Mouse (Mus musculus): ENCODE data around the gene Xiap. TPM values are rescaled to one million over a fixed set of nuclear protein-coding genes. Genes with fewer than 3 reads are reported as not detected.
"Not testable (repeated sequence)": the region's sequence is repeated elsewhere in the genome, so short reads cannot be mapped to it uniquely, and the experiment has no call there.

The Xiap gene
- total RNA-seq (2014; fragmentation: Nextera tagmentation) (65.0 and 70.0 TPM in 2 replicates), total RNA-seq (2017) (36.2 and 46.9 TPM in 2 replicates), polyA plus RNA-seq (2012) (66.9 and 72.5 TPM in 2 replicates)

DNA sequence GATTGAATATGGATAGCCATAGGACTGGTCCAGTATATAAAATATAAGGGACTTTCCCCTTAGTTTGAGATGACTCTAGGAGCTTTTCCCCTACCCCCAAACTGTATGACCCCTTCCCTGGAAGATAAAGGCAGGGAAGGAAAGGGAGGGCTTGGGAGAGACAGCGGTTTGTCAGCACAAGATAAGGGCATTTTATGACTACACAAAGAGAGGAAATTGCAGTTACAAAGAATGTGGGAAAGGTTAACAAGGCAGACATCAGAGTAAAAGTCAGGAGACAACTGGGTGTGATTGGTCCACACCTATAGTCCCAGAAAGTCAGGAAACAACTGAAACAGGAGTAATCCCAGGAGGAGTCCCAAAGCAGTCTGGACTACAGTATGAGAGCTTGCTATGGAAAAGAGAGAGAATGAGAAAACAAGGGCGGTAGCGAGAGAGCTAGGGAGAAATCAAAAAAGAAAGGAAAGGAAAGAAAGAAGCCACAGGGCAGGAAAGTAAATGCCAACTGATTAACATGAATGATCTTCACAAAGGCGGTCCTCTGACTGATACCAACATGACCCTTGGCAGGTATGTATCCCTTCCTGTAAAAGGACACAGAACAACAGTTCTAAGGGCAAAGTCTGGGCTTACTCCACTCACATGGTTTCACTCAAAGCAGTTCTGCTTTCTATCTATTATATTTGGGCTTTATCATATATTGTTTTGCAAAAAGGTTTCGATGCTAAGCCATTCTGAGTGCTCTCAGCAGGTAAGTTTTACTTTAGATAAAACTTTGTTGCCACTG is at the start of gene Xiap:
Gene Xiap (plus strand): TSS at position 398 of the 787 bp plus-strand sequence.
- DNase-seq (ENCODE audit: low spot score) (no peak), ATAC-seq (ENCODE audit: extremely low read depth, insufficient number of reproducible peaks, low FRiP score, poor library complexity, severe bottlenecking) (no peak)
- TF ChIP-seq GATA1 (IDR thresholded peaks at IDR 0.05; ENCODE audit: borderline replicate concordance, low read length) (no peak), POLR2AphosphoS5 (IDR thresholded peaks at IDR 0.05; ENCODE audit: insufficient replicate concordance, low read depth, low read length) (no peak), TAL1 (conservative IDR thresholded peaks at IDR 0.05; ENCODE audit: low read depth, low read length) (no peak), CTCF (IDR thresholded peaks at IDR 0.05; ENCODE audit: low read depth, low read length) (no peak), GATA2 (IDR thresholded peaks at IDR 0.05; ENCODE audit: borderline replicate concordance, low read depth, low read length) (no peak)
- no peaks in the 10 kb centered on the region for H3K4me1 ChIP-seq (ENCODE audit: insufficient read depth, low read depth, low read length)
- H3K4me3 ChIP-seq (ENCODE audit: low read depth, low read length) = no peak within 1 kb of the TSS
- no peaks in the 10 kb centered on the region for H3K36me3 ChIP-seq (replicated peaks)
- H3K27me3 ChIP-seq (ENCODE audit: insufficient read depth, low read length) = no peaks in the 10 kb centered on the region
- no peaks in the 10 kb centered on the region for H3K9me3 ChIP-seq (replicated peaks)

DNA sequence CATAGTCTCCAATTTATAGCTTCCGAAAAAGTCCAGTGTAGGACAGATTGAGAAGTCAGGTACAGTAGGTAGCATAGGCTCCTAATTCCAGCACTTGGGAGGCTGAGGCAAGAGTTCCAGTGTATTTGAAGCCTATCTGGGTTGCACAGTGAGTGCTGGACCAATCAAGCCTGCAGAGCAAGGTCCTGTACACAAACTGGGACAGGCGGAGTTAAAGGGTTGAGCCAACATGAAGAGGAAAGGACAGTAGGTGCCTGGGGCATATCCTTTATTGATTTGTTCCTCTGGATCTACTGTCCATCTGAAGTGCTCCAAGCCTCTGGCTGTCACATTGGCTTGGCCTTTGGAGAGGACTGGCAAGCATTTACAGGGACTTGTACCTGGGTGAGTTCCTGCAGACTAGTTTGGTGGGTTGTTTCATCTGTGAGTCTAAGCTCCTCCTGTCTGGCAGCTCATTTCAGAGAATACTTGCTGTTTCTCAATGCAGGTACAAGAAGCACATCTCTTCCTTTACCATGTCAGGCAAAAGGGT is 46.7 kb upstream of the Xiap start:
- TF ChIP-seq CTCF (IDR thresholded peaks at IDR 0.05; ENCODE audit: low read depth, low read length) = no peak
- no peak for TF ChIP-seq GATA1 (IDR thresholded peaks at IDR 0.05; ENCODE audit: borderline replicate concordance, low read length)
- no peak for TF ChIP-seq TAL1 (conservative IDR thresholded peaks at IDR 0.05; ENCODE audit: low read depth, low read length)
- TF ChIP-seq POLR2AphosphoS5 (IDR thresholded peaks at IDR 0.05; ENCODE audit: insufficient replicate concordance, low read depth, low read length) = no peak
- TF ChIP-seq GATA2 (IDR thresholded peaks at IDR 0.05; ENCODE audit: borderline replicate concordance, low read depth, low read length) = no peak
- H3K36me3 ChIP-seq (replicated peaks) = no peaks in the 10 kb centered on the region
- no peak for ATAC-seq (ENCODE audit: extremely low read depth, insufficient number of reproducible peaks, low FRiP score, poor library complexity, severe bottlenecking)

DNA sequence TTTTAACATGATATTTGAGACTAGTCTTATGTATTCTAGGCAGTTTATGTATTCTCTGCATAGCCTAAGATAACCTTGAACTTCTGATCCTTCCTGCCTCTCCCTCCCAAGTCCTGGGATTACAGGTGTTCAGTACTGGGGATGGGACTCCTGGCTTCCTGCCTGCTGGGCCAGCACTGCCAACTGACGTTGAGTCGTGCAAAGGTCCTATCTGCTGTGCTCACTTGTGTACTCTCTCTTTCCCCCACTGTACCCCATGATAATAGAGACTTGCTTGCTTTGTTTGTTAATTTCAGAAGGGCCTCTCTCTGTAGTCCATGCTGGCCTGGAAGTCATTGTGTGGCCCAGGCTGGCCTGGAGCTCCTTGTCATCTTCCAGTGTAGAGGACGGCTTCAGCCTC is 45.7 kb upstream of the Xiap start:
- ATAC-seq (ENCODE audit: extremely low read depth, insufficient number of reproducible peaks, low FRiP score, poor library complexity, severe bottlenecking) (0 out of 2 replicates have a peak, but pooled peaks have one; percentile 29), DNase-seq (ENCODE audit: low spot score) (no peak)
- Histone ChIP-seq H3K36me3 (replicated peaks) (no peaks in the 10 kb centered on the region), H3K4me3 (ENCODE audit: low read depth, low read length) (no peak overlapping the region), H3K4me1 (ENCODE audit: insufficient read depth, low read depth, low read length) (peaks cover 52% of the 10 kb centered on the region), H3K9me3 (replicated peaks) (no peaks in the 10 kb centered on the region), H3K27me3 (ENCODE audit: insufficient read depth, low read length) (no peaks in the 10 kb centered on the region)
- TF ChIP-seq GATA2 (IDR thresholded peaks at IDR 0.05; ENCODE audit: borderline replicate concordance, low read depth, low read length) (no peak), CTCF (IDR thresholded peaks at IDR 0.05; ENCODE audit: low read depth, low read length) (no peak), POLR2AphosphoS5 (IDR thresholded peaks at IDR 0.05; ENCODE audit: insufficient replicate concordance, low read depth, low read length) (no peak), GATA1 (IDR thresholded peaks at IDR 0.05; ENCODE audit: borderline replicate concordance, low read length) (no peak)

More for the DNA sequence above, 46.7 kb upstream of the Xiap start:
- H3K4me1 ChIP-seq (ENCODE audit: insufficient read depth, low read depth, low read length) = peaks cover 53% of the 10 kb centered on the region
- no peak overlapping the region for H3K4me3 ChIP-seq (ENCODE audit: low read depth, low read length)
- no peaks in the 10 kb centered on the region for H3K9me3 ChIP-seq (replicated peaks)
- H3K27me3 ChIP-seq (ENCODE audit: insufficient read depth, low read length) = no peaks in the 10 kb centered on the region
- DNase-seq (ENCODE audit: low spot score) = no peak

DNA sequence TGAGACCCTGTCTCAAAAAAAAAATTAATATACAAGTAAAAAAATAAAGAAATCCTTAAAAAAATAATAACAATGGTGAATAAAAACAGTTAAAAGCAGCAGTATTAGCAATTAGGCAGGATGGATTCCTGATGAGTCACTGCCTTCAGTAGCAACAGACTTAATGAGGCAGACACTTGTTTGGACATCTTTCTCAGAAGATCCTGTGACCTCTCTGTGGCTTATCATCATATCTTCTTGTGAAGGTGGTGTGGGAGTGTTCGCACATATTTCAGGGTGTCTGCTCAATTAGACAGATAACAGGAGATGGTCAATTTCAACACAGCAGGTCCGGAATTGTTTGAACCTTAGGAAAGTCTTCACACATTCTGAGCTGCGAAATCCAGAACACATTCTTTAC is 45.0 kb upstream of the Xiap start:
- ATAC-seq (ENCODE audit: extremely low read depth, insufficient number of reproducible peaks, low FRiP score, poor library complexity, severe bottlenecking) = peak; percentile 63

DNA sequence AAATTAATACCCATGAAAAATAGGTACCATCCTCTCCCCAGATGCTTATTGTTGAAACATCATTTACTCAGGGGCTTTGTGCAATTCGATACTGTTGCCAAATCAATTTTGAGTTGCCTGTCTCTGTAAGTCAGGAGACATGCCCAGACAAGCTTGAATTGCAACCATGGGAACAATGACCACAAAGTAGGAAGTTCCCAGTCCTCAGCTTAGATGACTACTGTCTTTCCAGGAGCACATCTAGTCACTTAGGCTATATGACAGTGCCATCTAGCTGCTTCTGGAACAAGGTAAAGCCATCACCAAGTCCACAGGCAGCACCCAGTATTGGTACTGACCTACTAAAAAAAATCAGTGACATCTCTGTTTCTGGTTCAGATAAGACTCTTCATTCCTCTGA is 41.4 kb upstream of the Xiap start:
- DNase-seq (ENCODE audit: low spot score) (peak; percentile 3), ATAC-seq (ENCODE audit: extremely low read depth, insufficient number of reproducible peaks, low FRiP score, poor library complexity, severe bottlenecking) (peak; percentile 40; the same call in 1 of the 2 replicates)
- H3K4me1 ChIP-seq (ENCODE audit: insufficient read depth, low read depth, low read length) = peaks cover 68% of the 10 kb centered on the region
- H3K27me3 ChIP-seq (ENCODE audit: insufficient read depth, low read length) = no peaks in the 10 kb centered on the region
- H3K36me3 ChIP-seq (replicated peaks) = no peaks in the 10 kb centered on the region
- no peak overlapping the region for H3K4me3 ChIP-seq (ENCODE audit: low read depth, low read length)
- no peaks in the 10 kb centered on the region for H3K9me3 ChIP-seq (replicated peaks)
- TF ChIP-seq GATA1 (IDR thresholded peaks at IDR 0.05; ENCODE audit: borderline replicate concordance, low read length) (no peak), TAL1 (conservative IDR thresholded peaks at IDR 0.05; ENCODE audit: low read depth, low read length) (no peak), POLR2AphosphoS5 (IDR thresholded peaks at IDR 0.05; ENCODE audit: insufficient replicate concordance, low read depth, low read length) (no peak), GATA2 (IDR thresholded peaks at IDR 0.05; ENCODE audit: borderline replicate concordance, low read depth, low read length) (no peak), CTCF (IDR thresholded peaks at IDR 0.05; ENCODE audit: low read depth, low read length) (no peak)

More for the DNA sequence above, 45.0 kb upstream of the Xiap start:
- H3K36me3 ChIP-seq (replicated peaks) = no peaks in the 10 kb centered on the region
- DNase-seq (ENCODE audit: low spot score) = peak; percentile 4
- no peaks in the 10 kb centered on the region for H3K27me3 ChIP-seq (ENCODE audit: insufficient read depth, low read length)
- TF ChIP-seq CTCF (IDR thresholded peaks at IDR 0.05; ENCODE audit: low read depth, low read length) (no peak), TAL1 (conservative IDR thresholded peaks at IDR 0.05; ENCODE audit: low read depth, low read length) (no peak), POLR2AphosphoS5 (IDR thresholded peaks at IDR 0.05; ENCODE audit: insufficient replicate concordance, low read depth, low read length) (no peak)
- no peak overlapping the region for H3K4me3 ChIP-seq (ENCODE audit: low read depth, low read length)
- no peaks in the 10 kb centered on the region for H3K9me3 ChIP-seq (replicated peaks)
- peaks cover 53% of the 10 kb centered on the region for H3K4me1 ChIP-seq (ENCODE audit: insufficient read depth, low read depth, low read length)

DNA sequence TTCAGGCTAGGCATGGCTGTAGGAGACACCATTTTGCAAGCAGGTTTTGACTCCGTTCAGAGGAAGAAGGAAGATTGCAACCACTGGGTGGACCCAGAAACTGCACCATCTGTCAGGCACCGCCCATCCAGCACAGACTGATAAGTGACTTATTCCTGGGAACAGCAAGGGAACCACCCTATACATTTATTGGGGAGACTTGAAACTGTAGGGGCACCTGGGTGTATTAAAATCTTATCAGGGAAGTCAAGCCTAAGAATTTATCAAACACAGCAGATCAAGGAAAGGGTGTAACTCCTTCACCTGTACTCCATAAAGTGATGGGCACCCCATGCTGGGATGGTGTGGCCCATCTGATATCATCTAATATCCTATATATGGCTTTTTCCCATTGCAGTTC is 40.0 kb upstream of the Xiap start:
- peak; percentile 78 for ATAC-seq (ENCODE audit: extremely low read depth, insufficient number of reproducible peaks, low FRiP score, poor library complexity, severe bottlenecking)
- TF ChIP-seq CTCF (IDR thresholded peaks at IDR 0.05; ENCODE audit: low read depth, low read length) (no peak), GATA1 (IDR thresholded peaks at IDR 0.05; ENCODE audit: borderline replicate concordance, low read length) (no peak), TAL1 (conservative IDR thresholded peaks at IDR 0.05; ENCODE audit: low read depth, low read length) (peak; percentile 45)
- H3K4me3 ChIP-seq (ENCODE audit: low read depth, low read length) = no peak overlapping the region
- no peak for DNase-seq (ENCODE audit: low spot score)
- H3K27me3 ChIP-seq (ENCODE audit: insufficient read depth, low read length) = no peaks in the 10 kb centered on the region
- H3K4me1 ChIP-seq (ENCODE audit: insufficient read depth, low read depth, low read length) = peaks cover 61% of the 10 kb centered on the region
- no peaks in the 10 kb centered on the region for H3K36me3 ChIP-seq (replicated peaks)
- no peaks in the 10 kb centered on the region for H3K9me3 ChIP-seq (replicated peaks)

DNA sequence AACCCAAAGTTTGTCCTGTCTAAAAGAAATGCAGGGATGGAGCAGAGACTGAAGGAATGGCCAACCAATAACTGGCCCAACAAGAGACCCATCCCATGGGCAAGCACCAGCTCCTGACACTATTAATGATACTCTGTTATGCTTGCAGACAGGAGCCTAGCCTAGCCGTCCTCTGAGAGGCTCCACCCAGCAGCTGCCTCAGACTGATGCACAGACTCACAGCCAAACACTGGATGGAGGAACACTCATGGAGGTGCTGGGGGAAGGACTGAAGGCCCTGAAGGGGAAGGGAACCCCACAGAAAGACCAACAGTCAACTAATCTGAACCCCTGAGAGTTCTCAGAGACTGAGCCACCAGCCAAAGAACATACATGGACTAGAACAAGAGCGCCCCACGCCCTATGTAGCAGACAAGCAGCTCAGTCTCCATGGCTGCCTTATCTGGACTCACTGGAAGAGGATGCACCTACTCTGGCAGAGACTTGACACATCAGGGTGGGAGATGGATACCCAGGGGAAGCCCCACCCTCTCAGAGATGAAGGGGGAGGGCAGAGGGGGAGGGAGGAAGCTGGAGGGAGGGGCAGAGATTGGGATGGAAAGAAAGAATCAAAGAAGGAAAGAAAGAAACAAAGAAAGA is 33.6 kb upstream of the Xiap start:
- H3K9me3 ChIP-seq (replicated peaks); H3K4me3 ChIP-seq (ENCODE audit: low read depth, low read length); H3K36me3 ChIP-seq (replicated peaks); H3K27me3 ChIP-seq (ENCODE audit: insufficient read depth, low read length); DNase-seq (ENCODE audit: low spot score); ATAC-seq (ENCODE audit: extremely low read depth, insufficient number of reproducible peaks, low FRiP score, poor library complexity, severe bottlenecking): not testable (repeated sequence)
- peaks cover 25% of the 10 kb centered on the region for H3K4me1 ChIP-seq (ENCODE audit: insufficient read depth, low read depth, low read length)

DNA sequence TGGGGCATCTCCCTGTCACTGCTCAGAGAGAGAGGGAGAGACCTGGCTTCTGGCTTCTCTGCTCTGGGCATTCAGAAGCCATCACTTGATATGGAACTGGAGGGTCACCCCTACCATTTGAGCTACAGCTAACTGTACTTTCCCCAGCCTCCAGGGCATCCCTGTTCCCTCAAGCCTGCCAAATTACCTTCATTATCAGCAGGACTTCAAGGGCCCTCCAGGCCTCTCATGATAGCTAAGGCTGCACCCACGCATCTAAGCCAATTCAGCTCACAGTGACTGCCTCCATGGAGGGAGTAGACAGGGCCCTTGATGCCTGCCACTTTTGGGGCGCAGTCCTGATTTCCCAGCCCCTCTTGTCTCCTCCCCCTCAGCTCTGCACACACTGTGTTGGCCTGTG is 32.5 kb upstream of the Xiap start:
- H3K36me3 ChIP-seq (replicated peaks); H3K27me3 ChIP-seq (ENCODE audit: insufficient read depth, low read length); DNase-seq (ENCODE audit: low spot score); ATAC-seq (ENCODE audit: extremely low read depth, insufficient number of reproducible peaks, low FRiP score, poor library complexity, severe bottlenecking); H3K9me3 ChIP-seq (replicated peaks); H3K4me3 ChIP-seq (ENCODE audit: low read depth, low read length): not testable (repeated sequence)
- peaks cover 14% of the 10 kb centered on the region for H3K4me1 ChIP-seq (ENCODE audit: insufficient read depth, low read depth, low read length)

All from G1E (cell line).